Mouse (Mus musculus) left cerebral cortex, adult 2 months (tissue): ENCODE results near the gene Klf13. TPM values are rescaled to one million over a fixed set of nuclear protein-coding genes. Genes with fewer than 3 reads are reported as not detected.

ENCODE experiments used
- DNase-seq, 2 experiments: peaks; one replicate each; pipeline ENCODE4 v3.0.0; 2021 to 2022; ENCODE audit warnings: low spot score in 2 of 2, mixed read lengths in 1 of 2; ENCODE audit errors: extremely low spot score in 1 of 2
- H3K27ac ChIP-seq: fragments of 200-600 bp; 2 replicates; pipeline ENCODE4 v1.8.1; 2022
- H3K4me3 ChIP-seq: fragments of 200-600 bp; 2 replicates; pipeline ENCODE4 v1.8.1; 2022
- CTCF ChIP-seq: fragments of 200-600 bp; IDR thresholded peaks from 2 replicates; pipeline ENCODE4 v1.8.1; 2022; ENCODE audit warnings: antibody characterized with exemption, mild to moderate bottlenecking, moderate library complexity
- intact Hi-C: fragments of 180-260 bp; cut with DNase I; formaldehyde crosslinking; loops from one replicate; pipeline ENCODE4 v1.15.1; 2025
- long read RNA-seq, 2 experiments: library from polyadenylated mRNA; stranded (forward); transcript quantifications; one replicate each; pipeline ENCODE4 v2.0.0; 2021; ENCODE audit warnings: borderline mapping rate in 2 of 2
- total RNA-seq, 2 experiments: library from RNA; stranded (reverse); gene quantifications; 2 replicates each; pipeline ENCODE4 v1.2.3; 2021

Klf13 gene
- total RNA-seq = 100 to 1,000 TPM; 179 to 199 TPM
- long read RNA-seq, experiment 1, full-length matches to known transcripts = 9 of 45 reads
- long read RNA-seq, experiment 1, partial matches to known transcripts = 1 of 45 reads
- long read RNA-seq, experiment 1, other reads (novel, unspliced or antisense) = 35 of 45 reads
- long read RNA-seq, experiment 2, full-length matches to known transcripts = 15 of 51 reads
- long read RNA-seq, experiment 2, partial matches to known transcripts = 2 of 51 reads
- long read RNA-seq, experiment 2, other reads (novel, unspliced or antisense) = 34 of 51 reads

DNA sequence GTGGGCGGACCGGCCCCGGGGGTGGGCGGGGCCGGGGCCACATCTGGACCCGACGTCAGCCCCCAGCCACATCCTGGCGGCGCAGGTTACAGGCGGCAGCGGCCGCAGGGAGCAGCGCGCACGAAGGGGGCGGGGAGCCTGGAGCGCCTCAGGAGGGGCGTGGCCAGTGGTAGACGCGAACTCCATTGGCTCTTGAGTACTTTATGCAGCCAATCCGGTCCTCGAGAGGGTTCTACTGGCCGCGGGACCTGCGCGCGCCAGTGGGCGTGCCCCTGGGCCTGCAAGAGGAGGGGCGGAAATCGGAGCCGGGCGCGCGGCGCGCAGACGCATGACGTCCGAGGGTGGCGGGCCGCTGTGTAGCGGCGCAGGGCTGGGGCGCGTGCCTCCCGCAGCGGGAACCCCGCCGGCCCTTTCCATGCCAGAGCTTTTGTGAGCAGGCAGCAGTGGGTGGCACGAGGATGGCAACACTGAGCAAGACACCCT is at the start of gene Klf13:
Klf13 (minus strand) TSS at position 2 of the 483 bp plus-strand sequence.
- DNase-seq = peak; percentile 97 to 99
- no peak for TF ChIP-seq CTCF
- peak within 1 kb of the TSS; percentile 100 for H3K27ac ChIP-seq
- peak within 1 kb of the TSS; percentile 99 for H3K4me3 ChIP-seq
- intact Hi-C loops = loop anchor here (2.0 to 10.0 kb wide), 5 partner anchors 94 to 594 kb away; partner anchors contain the start of gene Mtmr10

DNA sequence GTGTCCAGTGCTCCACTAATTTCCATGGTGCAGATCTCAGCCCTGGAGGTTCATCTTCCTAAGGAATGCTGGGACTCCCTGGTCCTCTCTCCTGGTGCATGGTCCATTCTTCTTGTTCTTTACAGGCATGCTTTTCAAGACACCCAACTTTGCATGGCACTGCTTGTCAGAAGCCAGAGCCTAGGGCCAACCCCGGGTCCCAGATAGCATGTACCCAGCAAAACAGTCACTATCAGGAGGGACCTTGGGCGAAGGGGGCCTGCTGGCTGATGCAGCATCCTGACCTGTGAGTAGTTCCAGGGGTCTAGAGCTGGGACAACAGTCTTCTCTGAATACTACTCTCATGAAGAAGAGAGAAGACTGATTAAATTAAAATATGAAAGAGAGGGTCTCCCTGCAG is 49.7 kb upstream of the Klf13 start:
- H3K27ac ChIP-seq = no peak overlapping the region
- no peak overlapping the region for H3K4me3 ChIP-seq
- no peak for TF ChIP-seq CTCF
- no peak for DNase-seq
- intact Hi-C loops = no loop called here

DNA sequence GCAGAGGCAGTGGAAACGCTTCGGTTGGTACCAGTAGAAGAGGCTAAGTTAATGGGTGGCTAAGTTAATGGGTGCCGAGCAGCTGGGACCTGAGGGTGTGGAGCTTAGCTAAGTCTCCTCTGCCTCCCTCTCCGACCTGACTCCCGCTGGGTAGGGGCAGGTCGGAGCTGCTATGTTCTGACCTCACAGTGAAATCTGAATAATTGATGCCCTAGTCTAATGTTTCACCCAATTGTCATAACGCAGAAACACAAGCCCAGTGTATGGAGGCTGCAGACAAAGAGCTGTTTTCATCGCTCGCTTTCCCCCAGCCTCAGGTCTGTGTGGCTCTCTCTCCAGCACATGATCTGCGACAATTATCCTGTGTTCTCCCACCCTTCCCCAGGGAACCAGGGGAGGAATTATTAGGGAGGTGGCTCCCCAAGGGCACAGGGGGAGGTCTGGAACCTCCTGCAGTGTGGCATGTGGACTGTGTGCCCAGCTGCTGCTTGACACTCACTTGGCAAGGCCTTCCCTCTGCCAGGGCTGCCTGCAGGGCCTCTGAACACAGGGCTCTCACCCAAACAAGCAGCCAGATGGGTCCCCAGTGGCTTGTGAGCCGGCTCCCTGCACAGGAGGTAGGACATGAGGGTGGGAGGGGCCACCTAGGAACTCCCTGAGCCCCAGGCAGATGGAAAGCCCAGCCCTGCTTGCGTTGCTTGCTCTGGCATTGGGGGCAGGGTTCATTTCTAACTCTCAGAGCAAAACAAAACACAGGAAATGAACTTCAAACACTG is 47.9 kb upstream of the Klf13 start:
- H3K27ac ChIP-seq = peak overlapping the region; percentile 76
- H3K4me3 ChIP-seq = no peak overlapping the region
- peak; percentile 37 to 42 for DNase-seq
- intact Hi-C loops = no loop called here
- TF ChIP-seq CTCF = no peak

DNA sequence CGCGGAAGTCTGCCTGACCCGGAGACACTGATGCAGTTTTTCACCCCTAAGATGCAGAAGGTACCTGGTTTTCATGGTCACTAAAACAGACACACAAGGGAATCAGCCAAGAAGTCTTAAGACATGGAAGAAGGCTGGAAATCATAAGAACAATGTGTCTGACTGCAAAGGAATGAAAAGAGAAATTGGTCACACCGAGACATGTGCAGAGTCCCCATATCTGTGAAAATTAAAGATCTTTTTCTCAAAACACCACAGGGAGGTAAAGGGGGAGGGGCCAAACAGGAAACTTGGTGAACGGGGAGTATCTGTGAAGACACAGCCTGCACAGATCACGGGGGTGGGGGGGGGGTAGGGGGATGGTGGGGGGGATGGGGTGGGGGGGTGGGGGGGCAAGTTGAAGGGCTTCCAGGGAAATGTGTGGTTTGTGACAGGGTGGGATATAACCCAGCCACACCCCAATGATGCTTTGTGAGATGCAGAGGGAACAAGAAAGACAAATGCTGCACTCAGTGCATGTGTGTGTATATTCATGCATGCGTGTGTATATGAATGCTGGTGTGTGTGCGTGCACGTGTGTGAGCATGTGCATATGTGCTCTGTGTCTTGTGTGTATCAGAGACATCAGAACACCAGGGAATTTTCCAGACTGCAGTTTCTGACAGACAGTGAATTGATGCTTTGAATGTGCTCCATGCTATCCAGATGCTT is 47.1 kb upstream of the Klf13 start:
- Histone ChIP-seq H3K27ac (peak overlapping the region; percentile 76), H3K4me3 (no peak overlapping the region)
- no peak for TF ChIP-seq CTCF
- no peak for DNase-seq
- intact Hi-C loops = no loop called here

DNA sequence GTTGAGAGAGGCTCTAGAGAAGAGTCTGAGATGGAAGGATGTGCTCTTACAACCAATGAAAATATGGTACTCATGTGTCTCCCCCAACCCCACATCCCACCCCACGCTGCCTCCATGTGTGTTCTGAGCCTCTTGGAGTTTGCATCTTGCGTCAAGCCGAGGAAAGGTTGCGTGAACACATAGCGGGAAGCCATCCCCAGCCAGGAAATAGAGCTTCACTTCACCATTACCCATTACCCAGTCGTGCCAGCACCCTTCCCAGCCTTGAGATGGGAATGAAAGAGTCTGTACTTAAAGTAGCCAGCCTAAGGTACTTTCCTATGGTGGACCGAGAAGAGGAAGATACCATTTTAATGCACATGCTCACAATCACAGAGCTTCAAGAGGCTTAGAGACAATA is 46.6 kb upstream of the Klf13 start:
- no peak overlapping the region for H3K27ac ChIP-seq
- no peak for TF ChIP-seq CTCF
- intact Hi-C loops = no loop called here
- H3K4me3 ChIP-seq = no peak overlapping the region
- no peak for DNase-seq

DNA sequence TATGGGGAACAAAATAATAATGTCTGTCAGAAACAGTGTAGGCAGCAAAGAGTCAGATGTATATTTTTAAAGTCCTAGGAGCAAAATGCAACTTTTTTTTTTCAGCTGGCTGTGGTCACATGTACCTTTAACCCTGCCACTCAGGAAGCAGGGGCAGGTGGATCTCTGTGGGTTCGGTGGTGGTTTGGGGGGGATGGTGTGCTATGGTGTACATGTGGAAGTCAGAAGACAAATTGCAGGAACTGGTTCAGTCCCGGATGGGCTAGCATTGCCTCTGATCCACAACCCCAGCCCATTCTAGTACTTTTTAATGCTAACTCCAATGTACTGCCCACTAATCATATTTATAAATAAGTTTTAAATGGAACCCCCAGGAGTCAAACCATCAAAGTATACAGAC is 45.6 kb upstream of the Klf13 start:
- intact Hi-C loops = no loop called here
- Histone ChIP-seq H3K4me3 (no peak overlapping the region), H3K27ac (no peak overlapping the region)
- TF ChIP-seq CTCF = no peak
- DNase-seq = no peak

DNA sequence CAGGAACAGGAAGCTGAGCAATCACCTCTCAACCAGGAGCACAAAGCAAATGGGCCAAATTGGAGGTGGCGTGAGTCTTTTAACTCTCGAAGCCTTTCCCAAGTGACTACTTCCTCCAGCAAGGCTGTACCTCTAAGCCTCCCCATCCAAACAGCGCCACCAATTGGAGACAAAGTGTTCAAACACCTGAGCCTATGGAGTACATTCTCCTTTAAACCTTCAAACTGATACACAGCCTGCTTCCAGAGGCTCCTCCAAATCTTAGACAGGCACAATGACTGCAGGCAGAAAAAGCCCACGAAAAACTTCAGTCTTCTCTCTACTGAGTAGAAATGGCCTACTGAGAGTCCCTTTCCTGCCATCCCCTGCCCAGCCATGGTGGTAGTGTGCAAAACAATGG is 38.9 kb upstream of the Klf13 start:
- H3K4me3 ChIP-seq = no peak overlapping the region
- intact Hi-C loops = no loop called here
- DNase-seq = no peak
- TF ChIP-seq CTCF = no peak
- H3K27ac ChIP-seq = no peak overlapping the region

DNA sequence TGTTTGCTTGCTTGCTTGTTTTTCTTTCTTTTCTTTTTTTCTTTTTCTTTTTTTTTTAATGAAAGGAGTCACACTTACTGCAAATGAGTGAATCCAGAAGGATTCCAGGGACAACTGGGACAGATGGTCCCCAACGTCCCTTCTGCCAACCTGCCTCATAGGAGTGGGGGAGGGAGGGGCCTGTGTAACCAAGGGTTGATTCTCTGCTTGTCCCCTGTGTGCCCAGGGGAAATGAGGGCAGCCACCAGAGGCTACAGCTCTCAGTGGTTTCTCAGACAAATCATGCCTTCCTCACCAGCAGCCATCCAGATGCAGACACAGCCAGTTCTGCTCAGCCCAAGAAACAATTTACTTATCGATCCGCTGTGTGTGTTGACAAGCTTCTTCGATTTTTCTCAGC is 32.3 kb upstream of the Klf13 start:
- DNase-seq = no peak
- Histone ChIP-seq H3K4me3 (no peak overlapping the region), H3K27ac (no peak overlapping the region)
- TF ChIP-seq CTCF = no peak
- intact Hi-C loops = no loop called here

DNA sequence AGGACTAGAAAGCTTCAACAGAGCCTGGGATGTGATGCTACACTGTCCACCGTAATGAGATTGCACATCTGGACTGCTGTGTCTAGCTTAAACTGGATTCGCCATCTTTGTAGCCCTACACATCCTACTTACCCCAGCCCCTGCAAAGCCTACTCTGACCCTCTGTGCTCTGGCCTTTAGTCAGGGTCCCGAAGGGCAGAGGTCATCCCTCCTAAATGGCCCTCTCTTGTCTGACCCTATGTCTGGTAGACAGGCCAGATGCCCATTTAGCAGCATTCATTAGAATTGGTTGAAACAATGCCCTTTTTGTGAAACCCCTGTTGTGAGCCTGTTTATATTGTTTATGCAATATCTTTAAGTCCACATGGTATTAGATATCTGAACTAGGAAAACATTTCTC is 31.2 kb upstream of the Klf13 start:
- DNase-seq = no peak
- Histone ChIP-seq H3K27ac (peak overlapping the region; percentile 21; the same call in 1 of the 2 replicates), H3K4me3 (no peak overlapping the region)
- TF ChIP-seq CTCF = no peak
- intact Hi-C loops = no loop called here

DNA sequence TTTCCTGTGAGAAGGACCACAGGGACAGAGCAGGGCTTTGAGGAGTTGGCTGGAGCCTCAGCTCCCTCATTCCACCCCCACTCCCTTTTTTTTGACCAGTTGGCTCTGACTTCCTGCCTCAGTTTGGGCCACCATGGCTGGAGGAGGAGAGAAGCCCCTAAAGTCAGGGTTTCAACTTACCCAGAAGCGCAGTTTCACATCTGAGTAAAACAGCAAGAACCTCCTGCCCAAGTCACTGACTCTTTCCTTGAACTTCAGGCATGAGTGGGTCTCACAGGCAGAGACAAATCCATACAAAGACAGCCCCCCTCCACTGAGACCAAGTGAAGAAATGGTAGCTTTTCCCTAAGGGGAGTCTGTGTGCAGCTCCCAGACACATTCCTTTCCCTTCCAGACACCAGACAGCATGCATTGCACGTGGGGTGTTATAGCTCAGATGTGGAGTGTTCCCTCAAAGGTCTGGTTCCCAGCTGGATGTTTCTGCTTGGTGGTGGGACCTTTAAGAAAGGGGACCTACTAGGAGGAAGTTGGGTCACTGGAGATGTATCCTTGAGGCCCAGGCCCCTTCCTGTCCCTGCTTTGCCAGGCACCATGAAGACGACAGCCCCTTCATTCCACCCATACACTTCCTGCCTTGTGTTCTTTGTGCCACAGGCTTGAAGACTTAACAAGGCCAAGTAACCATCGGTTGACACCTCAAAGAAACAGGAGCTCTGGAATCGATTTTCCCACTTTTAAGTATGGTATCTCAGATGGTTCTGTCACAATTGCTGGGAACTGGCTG is 27.1 kb upstream of the Klf13 start:
- Histone ChIP-seq H3K4me3 (no peak overlapping the region), H3K27ac (peak overlapping the region; percentile 67)
- no peak for DNase-seq
- intact Hi-C loops = no loop called here
- no peak for TF ChIP-seq CTCF

DNA sequence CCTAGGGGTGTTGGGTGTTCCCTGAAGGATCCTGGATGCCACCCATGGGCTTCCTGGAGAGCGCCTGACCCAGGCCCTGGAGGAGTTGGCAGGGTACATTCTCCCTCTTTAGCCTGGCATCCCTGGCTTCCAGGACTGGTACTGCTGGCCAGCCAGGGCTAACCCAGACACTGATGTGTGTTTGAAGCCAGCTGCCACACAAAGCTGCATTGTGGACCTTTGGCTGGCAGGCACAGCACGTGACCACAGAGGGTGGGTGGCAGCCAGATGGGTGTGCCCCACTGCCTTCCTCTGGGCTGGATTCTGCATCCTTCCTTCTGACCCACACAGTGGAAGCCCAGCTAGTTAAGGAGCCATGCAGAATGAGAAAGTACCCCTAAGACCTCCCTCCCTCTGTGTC is 26.4 kb upstream of the Klf13 start:
- peak; percentile 59 to 75 for DNase-seq
- Histone ChIP-seq H3K27ac (peak overlapping the region; percentile 67), H3K4me3 (no peak overlapping the region)
- TF ChIP-seq CTCF = peak; percentile 58
- intact Hi-C loops = no loop called here

DNA sequence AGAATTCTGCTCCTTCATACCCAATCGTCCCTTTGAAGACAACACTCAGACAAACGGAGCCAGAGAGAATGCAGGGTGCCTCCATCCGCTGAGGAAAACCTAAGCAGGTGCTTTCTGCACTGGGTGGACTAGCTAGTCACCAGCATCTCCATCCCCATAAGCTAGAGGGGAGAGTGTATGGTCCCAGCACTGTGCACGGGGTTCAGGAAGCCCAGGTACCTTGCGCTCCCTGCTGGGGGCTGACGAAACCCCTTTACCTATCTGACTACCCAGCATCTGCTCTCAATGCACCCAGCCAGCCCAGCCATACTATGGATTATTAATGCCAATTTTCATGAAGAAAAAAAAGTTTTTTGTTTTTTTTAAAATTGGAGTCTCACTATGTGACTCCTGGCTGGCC is 25.4 kb upstream of the Klf13 start:
- no peak overlapping the region for H3K4me3 ChIP-seq
- intact Hi-C loops = no loop called here
- no peak for DNase-seq
- H3K27ac ChIP-seq = no peak overlapping the region
- no peak for TF ChIP-seq CTCF
